Mouse (Mus musculus): ENCODE measurements at regions not wholly inside any gene's neighbourhood (a gene's known extent, or its start where the extent isn't known, plus 50 kb on each side); places are given as distances from the start of the nearest gene placed in this dataset.

GRCm38 (mm10) chr15:72101730-72102129 is 1732.6 kb upstream of the Gm6569 start:
- H3K9me3 ChIP-seq (ENCODE audit: low read length), result no peaks in the 10 kb centered on the region
- no peak overlapping the region for H3K27ac ChIP-seq (ENCODE audit: low read depth, low read length)
- DNase-seq (ENCODE audit: low spot score), result peak; percentile 31
- no peak overlapping the region for H3K4me2 ChIP-seq (ENCODE audit: low read depth, low read length, poor library complexity, severe bottlenecking)
- ATAC-seq (ENCODE audit: low FRiP score), result no peak
- WGBS, result 92% methylated on average over 1 of the region's 1 CpGs
- no peak overlapping the region for H3K9ac ChIP-seq (replicated peaks; ENCODE audit: low read length, poor library complexity, severe bottlenecking)
- H3K4me1 ChIP-seq (ENCODE audit: insufficient read depth, low read length), result no peaks in the 10 kb centered on the region
- no peak for TF ChIP-seq CTCF (IDR thresholded peaks at IDR 0.05)
- no peaks in the 10 kb centered on the region for H3K27me3 ChIP-seq (ENCODE audit: insufficient read depth, low read length)
- H3K4me3 ChIP-seq (ENCODE audit: low read depth, low read length), result no peak overlapping the region
- no peaks in the 10 kb centered on the region for H3K36me3 ChIP-seq (ENCODE audit: insufficient read depth, low read length)

- ATAC-seq (ENCODE audit: low FRiP score) (peak; percentile 49; the same call in 1 of the 2 replicates), DNase-seq (ENCODE audit: low spot score) (peak; percentile 81)
- H3K36me3 ChIP-seq (ENCODE audit: insufficient read depth, low read length), result no peaks in the 10 kb centered on the region
- H3K4me2 ChIP-seq (ENCODE audit: low read depth, low read length, poor library complexity, severe bottlenecking), result no peak overlapping the region
- no peak overlapping the region for H3K9ac ChIP-seq (replicated peaks; ENCODE audit: low read length, poor library complexity, severe bottlenecking)
- H3K9me3 ChIP-seq (ENCODE audit: low read length), result no peaks in the 10 kb centered on the region
- no peaks in the 10 kb centered on the region for H3K27me3 ChIP-seq (ENCODE audit: insufficient read depth, low read length)
- H3K4me1 ChIP-seq (ENCODE audit: insufficient read depth, low read length), result no peaks in the 10 kb centered on the region
- no peak overlapping the region for H3K4me3 ChIP-seq (ENCODE audit: low read depth, low read length)
- TF ChIP-seq CTCF (IDR thresholded peaks at IDR 0.05), result no peak
- no peak overlapping the region for H3K27ac ChIP-seq (ENCODE audit: low read depth, low read length)
- WGBS, result 24% methylated on average over 4 of the region's 4 CpGs
Measured at GRCm38 (mm10) chr15:72105830-72106413, 1728.4 kb upstream of the Gm6569 start.

- TF ChIP-seq CTCF (IDR thresholded peaks at IDR 0.05), result no peak
- Histone ChIP-seq H3K9ac (replicated peaks; ENCODE audit: low read length, poor library complexity, severe bottlenecking) (no peak overlapping the region), H3K4me2 (ENCODE audit: low read depth, low read length, poor library complexity, severe bottlenecking) (no peak overlapping the region), H3K36me3 (ENCODE audit: insufficient read depth, low read length) (no peaks in the 10 kb centered on the region), H3K9me3 (ENCODE audit: low read length) (no peaks in the 10 kb centered on the region), H3K27ac (ENCODE audit: low read depth, low read length) (no peak overlapping the region), H3K27me3 (ENCODE audit: insufficient read depth, low read length) (no peaks in the 10 kb centered on the region), H3K4me1 (ENCODE audit: insufficient read depth, low read length) (no peaks in the 10 kb centered on the region), H3K4me3 (ENCODE audit: low read depth, low read length) (no peak overlapping the region)
- WGBS, result 83% methylated on average over 1 of the region's 1 CpGs
- DNase-seq (ENCODE audit: low spot score) (peak; percentile 77), ATAC-seq (ENCODE audit: low FRiP score) (no peak; the same call in 1 of the 2 replicates)
Measured at GRCm38 (mm10) chr15:72110520-72110919, 1723.8 kb upstream of the Gm6569 start.

- 85% methylated on average over 4 of the region's 4 CpGs for WGBS
- H3K9ac ChIP-seq (replicated peaks; ENCODE audit: low read length, poor library complexity, severe bottlenecking), result no peak overlapping the region
Measured at GRCm38 (mm10) chr15:72116772-72117171, 1717.6 kb upstream of the Gm6569 start.

DNA sequence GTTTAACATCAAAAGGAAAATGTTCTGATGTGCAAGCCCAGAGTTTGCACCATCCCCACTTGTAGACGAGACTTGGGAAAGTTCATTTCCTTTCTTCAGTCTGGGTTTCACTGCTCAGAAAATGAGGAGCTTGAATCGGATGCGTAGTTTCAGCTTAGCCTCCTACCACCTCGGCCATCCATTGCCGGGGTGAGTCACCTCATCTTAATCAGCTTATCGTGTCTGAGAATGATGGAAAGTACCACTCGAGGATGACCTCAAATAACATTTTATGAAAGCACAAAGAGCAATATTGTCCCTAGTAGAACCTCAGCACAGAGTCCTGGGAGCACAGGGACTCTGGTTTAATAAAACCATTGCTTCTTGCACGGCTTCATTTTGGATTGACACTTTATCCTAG is 1700.1 kb upstream of the Gm6569 start:
- Histone ChIP-seq H3K9me3 (ENCODE audit: low read length) (no peaks in the 10 kb centered on the region), H3K36me3 (ENCODE audit: insufficient read depth, low read length) (no peaks in the 10 kb centered on the region), H3K4me3 (ENCODE audit: low read depth, low read length) (no peak overlapping the region), H3K4me1 (ENCODE audit: insufficient read depth, low read length) (no peaks in the 10 kb centered on the region), H3K9ac (replicated peaks; ENCODE audit: low read length, poor library complexity, severe bottlenecking) (no peak overlapping the region), H3K4me2 (ENCODE audit: low read depth, low read length, poor library complexity, severe bottlenecking) (no peak overlapping the region), H3K27ac (ENCODE audit: low read depth, low read length) (no peak overlapping the region), H3K27me3 (ENCODE audit: insufficient read depth, low read length) (no peaks in the 10 kb centered on the region)
- no peak for TF ChIP-seq CTCF (IDR thresholded peaks at IDR 0.05)
- ATAC-seq (ENCODE audit: low FRiP score), result no peak
- WGBS, result 74% methylated on average over 8 of the region's 8 CpGs
- no peak for DNase-seq (ENCODE audit: low spot score)

More at GRCm38 (mm10) chr15:72116772-72117171, 1717.6 kb upstream of the Gm6569 start:
- ATAC-seq (ENCODE audit: low FRiP score) (no peak), DNase-seq (ENCODE audit: low spot score) (no peak)
- Histone ChIP-seq H3K9me3 (ENCODE audit: low read length) (no peaks in the 10 kb centered on the region), H3K36me3 (ENCODE audit: insufficient read depth, low read length) (no peaks in the 10 kb centered on the region), H3K4me2 (ENCODE audit: low read depth, low read length, poor library complexity, severe bottlenecking) (no peak overlapping the region), H3K4me3 (ENCODE audit: low read depth, low read length) (no peak overlapping the region), H3K27ac (ENCODE audit: low read depth, low read length) (no peak overlapping the region), H3K4me1 (ENCODE audit: insufficient read depth, low read length) (no peaks in the 10 kb centered on the region), H3K27me3 (ENCODE audit: insufficient read depth, low read length) (no peaks in the 10 kb centered on the region)
- no peak for TF ChIP-seq CTCF (IDR thresholded peaks at IDR 0.05)

- H3K4me1 ChIP-seq (ENCODE audit: insufficient read depth, low read length), result no peaks in the 10 kb centered on the region
- H3K4me3 ChIP-seq (ENCODE audit: low read depth, low read length), result no peak overlapping the region
- H3K27ac ChIP-seq (ENCODE audit: low read depth, low read length), result no peak overlapping the region
- no peaks in the 10 kb centered on the region for H3K9me3 ChIP-seq (ENCODE audit: low read length)
- TF ChIP-seq CTCF (IDR thresholded peaks at IDR 0.05), result no peak
- ATAC-seq (ENCODE audit: low FRiP score) (no peak), DNase-seq (ENCODE audit: low spot score) (no peak)
- 71% methylated on average over 4 of the region's 4 CpGs for WGBS
- no peak overlapping the region for H3K4me2 ChIP-seq (ENCODE audit: low read depth, low read length, poor library complexity, severe bottlenecking)
- H3K36me3 ChIP-seq (ENCODE audit: insufficient read depth, low read length), result no peaks in the 10 kb centered on the region
- H3K27me3 ChIP-seq (ENCODE audit: insufficient read depth, low read length), result no peaks in the 10 kb centered on the region
- no peak overlapping the region for H3K9ac ChIP-seq (replicated peaks; ENCODE audit: low read length, poor library complexity, severe bottlenecking)
Measured at GRCm38 (mm10) chr15:72135992-72136617, 1698.3 kb upstream of the Gm6569 start.
